21 mouse cellular contexts compared by ENCODE assay signal in the genomic region with DNA sequence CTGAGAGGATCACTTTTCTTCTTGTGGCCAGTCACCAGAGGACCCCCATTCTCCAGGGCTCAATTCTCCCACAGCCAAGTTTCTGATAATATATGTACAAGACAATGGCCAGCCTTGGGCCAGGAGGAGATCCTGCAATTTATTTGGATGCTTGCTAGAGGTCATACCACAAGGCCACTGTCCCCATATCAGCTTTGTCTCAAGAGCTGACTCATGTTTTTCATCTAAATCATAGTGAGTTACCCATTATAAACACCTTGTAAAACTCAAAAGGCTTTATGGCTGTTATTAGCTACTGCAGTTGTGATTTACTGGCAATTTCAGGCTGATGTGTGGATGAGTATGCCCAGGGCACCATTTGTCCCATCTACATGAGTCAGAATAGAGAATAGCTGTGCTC.
"Had no signal": no experiment of that assay in that cellular context is flagged by ENCODE, and none has a peak within 500 bp of the region (broad histone marks: within the 10 kb centered on the region; RNA-seq: fewer than 3 reads in every experiment).

No protein-coding gene starts in this region.

- H3K4me3 ChIP-seq: layer of hippocampus, adult 2 months; limb, embryonic 12.5 days; limb, embryonic 15.5 days; liver, embryonic 15.5 days; midbrain, embryonic 12.5 days; midbrain, embryonic 15.5 days; neural tube, embryonic 12.5 days; neural tube, embryonic 15.5 days; stomach, embryonic 15.5 days had no signal

- H3K9me3 ChIP-seq: limb, embryonic 12.5 days; limb, embryonic 15.5 days; liver, embryonic 15.5 days; midbrain, embryonic 12.5 days; midbrain, embryonic 15.5 days; neural tube, embryonic 12.5 days; neural tube, embryonic 15.5 days; stomach, embryonic 15.5 days had no signal

- H3K27me3 ChIP-seq: limb, embryonic 12.5 days; limb, embryonic 15.5 days; liver, embryonic 15.5 days; midbrain, embryonic 12.5 days; midbrain, embryonic 15.5 days; neural tube, embryonic 12.5 days; neural tube, embryonic 15.5 days; stomach, embryonic 15.5 days had no signal

- H3K4me1 ChIP-seq: limb, embryonic 15.5 days; liver, embryonic 15.5 days; midbrain, embryonic 12.5 days; midbrain, embryonic 15.5 days; neural tube, embryonic 12.5 days; neural tube, embryonic 15.5 days; stomach, embryonic 15.5 days had no signal

- H3K4me2 ChIP-seq: limb, embryonic 12.5 days; limb, embryonic 15.5 days; liver, embryonic 11.5 days; liver, embryonic 15.5 days; midbrain, embryonic 12.5 days; midbrain, embryonic 15.5 days; neural tube, embryonic 12.5 days; neural tube, embryonic 15.5 days; stomach, embryonic 15.5 days had no signal

- ATAC-seq: midbrain, embryonic 15.5 days had no signal

- H3K9ac ChIP-seq: limb, embryonic 12.5 days; limb, embryonic 15.5 days; liver, embryonic 15.5 days; midbrain, embryonic 12.5 days; midbrain, embryonic 15.5 days; neural tube, embryonic 12.5 days; neural tube, embryonic 15.5 days; stomach, embryonic 15.5 days had no signal

- H3K27ac ChIP-seq: kidney, postnatal 0 days; layer of hippocampus, adult 2 months; limb, embryonic 12.5 days; limb, embryonic 15.5 days; liver, embryonic 15.5 days; macrophage; midbrain, embryonic 12.5 days; midbrain, embryonic 15.5 days; neural tube, embryonic 12.5 days; neural tube, embryonic 15.5 days; stomach, embryonic 15.5 days had no signal

- H3K36me3 ChIP-seq: limb, embryonic 12.5 days; limb, embryonic 15.5 days; liver, embryonic 15.5 days; midbrain, embryonic 12.5 days; midbrain, embryonic 15.5 days; neural tube, embryonic 12.5 days; neural tube, embryonic 15.5 days; stomach, embryonic 15.5 days had no signal

- DNase-seq: kidney, adult 2 months; kidney, postnatal 25 days; layer of hippocampus, adult 9-11 months; left cerebral cortex, postnatal 4 days; lung, adult 18-20 months; lung, postnatal 14 days; right cerebral cortex, postnatal 25 days; spleen, adult 18-20 months; thymus, postnatal 25 days had no signal
